Mouse (Mus musculus): ENCODE measurements around the gene Lztfl1. TPM values are rescaled to one million over a fixed set of nuclear protein-coding genes. Genes with fewer than 3 reads are reported as not detected.
"Not testable (repeated sequence)": the region's sequence is repeated elsewhere in the genome, so short reads cannot be mapped to it uniquely, and the experiment has no call there.

The Lztfl1 gene
- polyA plus RNA-seq, 1 experiment from 2014 or later, result 22.0 TPM

DNA sequence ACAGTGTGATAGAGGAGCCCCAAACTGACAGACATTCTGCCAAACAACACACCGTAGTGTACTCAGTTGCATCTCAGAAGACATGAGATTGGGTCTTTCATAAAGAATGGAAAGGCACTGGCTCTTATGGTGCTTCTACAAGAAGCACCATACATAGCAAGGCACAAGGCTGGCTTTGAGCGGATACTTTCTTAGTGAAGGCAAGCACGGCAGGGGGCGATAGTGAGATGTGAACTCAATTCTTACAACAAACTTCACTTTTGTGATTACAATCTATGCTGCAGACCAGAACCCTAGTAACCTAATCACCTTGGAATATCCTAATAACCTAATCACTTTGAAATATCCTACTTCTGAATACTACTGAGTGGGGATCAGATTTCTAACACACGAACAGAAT is 51.9 kb downstream of the Lztfl1 start:
- 34% methylated on average over 5 of the region's 5 CpGs for WGBS (ENCODE audit: insufficient replicate concordance)
- ATAC-seq, result no peak
- no peaks in the 10 kb centered on the region for H3K9me3 ChIP-seq (replicated peaks)
- H3K4me1 ChIP-seq, result no peaks in the 10 kb centered on the region
- no peak overlapping the region for H3K4me3 ChIP-seq
- H3K27me3 ChIP-seq (replicated peaks), result peaks cover 10% of the 10 kb centered on the region
- no peaks in the 10 kb centered on the region for H3K36me3 ChIP-seq
- no peak overlapping the region for H3K27ac ChIP-seq
- H3K9ac ChIP-seq, result no peak overlapping the region
- H3K4me2 ChIP-seq, result no peak overlapping the region

DNA sequence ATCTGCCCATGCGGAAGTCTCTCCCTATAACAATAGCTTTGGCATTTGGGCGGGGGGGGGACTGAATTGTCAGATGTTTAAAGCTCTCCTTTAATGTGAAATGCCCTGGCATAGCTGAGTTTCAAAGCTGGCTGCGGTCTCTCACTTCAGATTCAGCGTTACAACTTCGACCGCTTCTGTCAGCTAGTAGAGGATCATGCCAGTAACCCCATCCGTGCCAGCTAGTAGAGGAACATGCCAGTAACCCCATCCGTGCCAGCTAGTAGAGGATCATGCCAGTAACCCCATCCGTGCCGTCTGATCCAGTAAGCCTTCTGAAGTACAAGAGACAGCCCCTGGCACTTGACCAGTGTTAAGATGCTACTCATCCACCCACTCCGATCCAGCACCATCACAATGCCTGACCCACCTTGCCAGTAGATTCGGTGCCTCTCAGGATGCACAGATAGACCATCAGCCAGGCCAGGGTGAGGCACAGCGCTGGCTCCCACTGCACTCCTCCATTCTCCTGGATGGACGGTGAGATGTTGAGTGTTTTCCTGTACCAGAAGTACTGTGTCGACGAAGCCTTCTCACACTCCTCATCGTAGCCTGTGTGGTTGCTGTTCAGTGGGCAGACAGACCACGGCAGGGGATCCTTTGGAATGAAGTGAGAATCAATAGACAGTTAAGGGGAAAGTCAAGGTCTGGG is 57.4 kb downstream of the Lztfl1 start:
- H3K9ac ChIP-seq; H3K4me1 ChIP-seq; H3K9me3 ChIP-seq (replicated peaks); H3K27ac ChIP-seq; H3K36me3 ChIP-seq; H3K4me2 ChIP-seq; ATAC-seq; H3K4me3 ChIP-seq: not testable (repeated sequence)
- peaks cover 10% of the 10 kb centered on the region for H3K27me3 ChIP-seq (replicated peaks)
- 79% methylated on average over 18 of the region's 18 CpGs for WGBS (ENCODE audit: insufficient replicate concordance)

DNA sequence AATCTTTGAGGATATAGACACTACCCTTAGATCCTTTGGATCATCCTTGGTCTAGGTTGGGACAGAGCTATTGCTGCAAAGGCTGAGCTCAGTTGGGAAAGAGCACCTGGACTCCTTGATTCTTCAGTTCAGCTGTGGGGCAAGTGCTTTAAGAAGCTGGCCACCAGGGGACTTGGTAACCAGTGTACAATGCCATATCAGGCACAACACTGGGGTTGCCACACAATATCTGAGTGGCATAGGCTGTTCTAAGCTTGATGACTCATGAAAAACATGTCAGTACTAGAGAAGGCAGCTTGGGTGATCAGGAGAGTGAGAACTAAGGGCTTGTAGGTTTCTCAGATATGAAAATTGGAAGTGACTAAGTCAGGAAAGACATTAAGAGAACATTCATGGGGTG is 58.5 kb downstream of the Lztfl1 start:
- no peaks in the 10 kb centered on the region for H3K9me3 ChIP-seq (replicated peaks)
- no peak overlapping the region for H3K9ac ChIP-seq
- H3K36me3 ChIP-seq, result no peaks in the 10 kb centered on the region
- ATAC-seq, result no peak
- no peak overlapping the region for H3K27ac ChIP-seq
- H3K4me1 ChIP-seq, result peaks cover 4% of the 10 kb centered on the region; the same call in 1 of the 2 replicates
- H3K4me3 ChIP-seq, result no peak overlapping the region
- H3K27me3 ChIP-seq (replicated peaks), result peaks cover 10% of the 10 kb centered on the region
- no peak overlapping the region for H3K4me2 ChIP-seq

DNA sequence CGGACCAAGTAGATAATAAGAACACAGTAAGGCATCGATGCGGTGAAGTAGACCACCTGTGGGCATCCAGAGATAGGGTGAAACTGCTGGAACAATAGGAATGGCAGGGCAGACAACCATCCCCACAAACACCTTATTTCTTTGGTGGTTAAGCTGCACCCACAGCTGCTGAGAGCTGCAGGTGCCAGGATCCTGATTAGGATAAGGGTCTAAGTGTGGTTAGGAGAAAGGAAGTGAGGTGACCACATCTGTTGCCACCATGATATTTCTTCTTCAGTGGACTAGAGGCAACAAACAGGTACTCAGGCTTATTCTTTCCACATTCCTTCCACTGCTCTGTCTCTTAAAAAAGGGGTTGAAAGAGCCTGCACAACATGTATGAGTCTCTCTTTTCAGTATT is 60.0 kb downstream of the Lztfl1 start:
- H3K27me3 ChIP-seq (replicated peaks), result peaks cover 2% of the 10 kb centered on the region; the same call in 1 of the 2 replicates
- H3K4me2 ChIP-seq, result no peak overlapping the region
- H3K27ac ChIP-seq, result no peak overlapping the region
- no peak for ATAC-seq
- no peak overlapping the region for H3K4me3 ChIP-seq
- no peak overlapping the region for H3K9ac ChIP-seq
- no peaks in the 10 kb centered on the region for H3K36me3 ChIP-seq
- no peaks in the 10 kb centered on the region for H3K9me3 ChIP-seq (replicated peaks)
- WGBS (ENCODE audit: insufficient replicate concordance), result 9% methylated on average over 3 of the region's 3 CpGs
- peaks cover 4% of the 10 kb centered on the region; the same call in 1 of the 2 replicates for H3K4me1 ChIP-seq

- Histone ChIP-seq H3K27me3 (replicated peaks) (no peaks in the 10 kb centered on the region), H3K4me3 (no peak overlapping the region), H3K36me3 (no peaks in the 10 kb centered on the region), H3K9me3 (replicated peaks) (no peaks in the 10 kb centered on the region), H3K4me2 (no peak overlapping the region), H3K9ac (no peak overlapping the region), H3K4me1 (no peaks in the 10 kb centered on the region), H3K27ac (no peak overlapping the region)
- 45% methylated on average over 4 of the region's 4 CpGs for WGBS (ENCODE audit: insufficient replicate concordance)
- no peak for ATAC-seq
Measured at GRCm38 (mm10) chr9:123651369-123651768, 66.1 kb downstream of the Lztfl1 start.

- Histone ChIP-seq H3K4me3 (no peak overlapping the region), H3K9me3 (replicated peaks) (no peaks in the 10 kb centered on the region), H3K27ac (no peak overlapping the region), H3K27me3 (replicated peaks) (no peaks in the 10 kb centered on the region), H3K36me3 (no peaks in the 10 kb centered on the region), H3K4me2 (no peak overlapping the region), H3K9ac (no peak overlapping the region), H3K4me1 (no peaks in the 10 kb centered on the region)
- 64% methylated on average over 2 of the region's 2 CpGs for WGBS (ENCODE audit: insufficient replicate concordance)
- ATAC-seq, result no peak
Measured at GRCm38 (mm10) chr9:123649785-123650511, 67.5 kb downstream of the Lztfl1 start.

Other genes starting within 250 kb of the Lztfl1 start
- gene Limd1, start 239.0 kb downstream of the Lztfl1 start, polyA plus RNA-seq (2016; fragmentation: Nextera tagmentation; extraction: Ambion mirVana), result 30.4 and 30.9 TPM in 2 replicates
- 36.3 and 36.7 TPM in 2 replicates for gene Sacm1l, start 187.9 kb downstream of the Lztfl1 start, polyA plus RNA-seq (2016; fragmentation: Nextera tagmentation; extraction: Ambion mirVana)
- gene Slc6a20b, start 85.1 kb downstream of the Lztfl1 start, polyA plus RNA-seq (2016; fragmentation: Nextera tagmentation; extraction: Ambion mirVana), result 0.10 and 0.14 TPM in 2 replicates
- 0.26 and 0.37 TPM in 2 replicates for gene Ccr9, start 39.3 kb downstream of the Lztfl1 start, polyA plus RNA-seq (2016; fragmentation: Nextera tagmentation; extraction: Ambion mirVana)
- gene Slc6a20a, start 38.8 kb downstream of the Lztfl1 start, polyA plus RNA-seq (2016; fragmentation: Nextera tagmentation; extraction: Ambion mirVana), result 0.69 and 0.75 TPM in 2 replicates
- gene Cxcr6, start 88.8 kb upstream of the Lztfl1 start, polyA plus RNA-seq (2016; fragmentation: Nextera tagmentation; extraction: Ambion mirVana), result 0.06 and 0.13 TPM in 2 replicates
- gene Fyco1, start 134.2 kb upstream of the Lztfl1 start, polyA plus RNA-seq (2016; fragmentation: Nextera tagmentation; extraction: Ambion mirVana), result 5.4 and 5.6 TPM in 2 replicates
- gene Xcr1, start 144.3 kb upstream of the Lztfl1 start, polyA plus RNA-seq (2016; fragmentation: Nextera tagmentation; extraction: Ambion mirVana), result not detected in 2 replicates

All from liver, embryonic 12.5 days (tissue).